Mouse (Mus musculus) liver, embryonic 14.5 days (tissue): Measurements from ENCODE around the gene Rubcn. TPM values are rescaled to one million over a fixed set of nuclear protein-coding genes. Genes with fewer than 3 reads are reported as not detected.
"Not testable (repeated sequence)": the region's sequence is repeated elsewhere in the genome, so short reads cannot be mapped to it uniquely, and the experiment has no call there.

Source experiments
- ATAC-seq: fragments of 200-750 bp; cut with Nextera tagmentation; 2 replicates; pipeline ENCODE4 v1.8.0; 2017; ENCODE audit warnings: moderate number of reproducible peaks, mild to moderate bottlenecking, moderate library complexity; ENCODE audit not compliant: insufficient read depth
- DNase-seq, 3 experiments: peaks; one replicate each; pipeline ENCODE4 v3.0.0-alpha.2; 2012 to 2013; ENCODE audit warnings: low read depth in 3 of 3, low spot score in 3 of 3
- H3K27ac ChIP-seq: fragments of 300-500 bp; sonication (generic); 2 replicates; pipeline ENCODE4 v1.5.1; 2014; ENCODE audit warnings: moderate library complexity, mild to moderate bottlenecking, control low read depth, inconsistent platforms
- H3K27me3 ChIP-seq: fragments of 300-500 bp; sonication (generic); 2 replicates; pipeline ENCODE4 v1.6.1; 2014; ENCODE audit warnings: mild to moderate bottlenecking, low read length, moderate library complexity; ENCODE audit not compliant: control insufficient read depth, insufficient read depth
- H3K36me3 ChIP-seq: fragments of 300-500 bp; sonication (generic); replicated peaks from 2 replicates; pipeline ENCODE4 v1.6.1; 2014; ENCODE audit warnings: low read depth; ENCODE audit not compliant: control insufficient read depth, insufficient read depth
- H3K4me1 ChIP-seq, 2 experiments: fragments of 200-500 bp in 1 of 2; fragments of 300-500 bp in 1 of 2; sonication (generic) in 1 of 2; replicated peaks; 2 replicates each; pipeline ENCODE4 v1.6.1; 2012 to 2014; ENCODE audit warnings: antibody characterized with exemption in 1 of 2, inconsistent platforms in 1 of 2, low read length in 1 of 2; ENCODE audit not compliant: control insufficient read depth in 2 of 2, insufficient read depth in 2 of 2
- H3K4me2 ChIP-seq: fragments of 300-500 bp; sonication (generic); 2 replicates; pipeline ENCODE4 v1.6.1; 2014; ENCODE audit warnings: low read depth, mild to moderate bottlenecking, control low read depth, moderate library complexity
- H3K4me3 ChIP-seq, 2 experiments: fragments of 200-500 bp in 1 of 2; fragments of 300-500 bp in 1 of 2; sonication (generic) in 1 of 2; 2 replicates each; pipeline ENCODE4 v1.5.1; 2012 to 2014; ENCODE audit warnings: low read depth in 2 of 2, low read length in 2 of 2, mild to moderate bottlenecking in 2 of 2, control low read depth in 1 of 2, inconsistent platforms in 1 of 2, moderate library complexity in 1 of 2; ENCODE audit not compliant: insufficient read depth in 1 of 2
- H3K9ac ChIP-seq: fragments of 300-500 bp; sonication (generic); replicated peaks from 2 replicates; pipeline ENCODE4 v1.6.1; 2014; ENCODE audit warnings: mild to moderate bottlenecking, control low read depth, moderate library complexity
- H3K9me3 ChIP-seq: fragments of 300-500 bp; sonication (generic); 2 replicates; pipeline ENCODE4 v1.6.1; 2016; ENCODE audit warnings: low read length, mixed read lengths; ENCODE audit not compliant: control insufficient read depth
- CTCF ChIP-seq: IDR thresholded peaks from 2 replicates; pipeline ENCODE4 v1.5.1; 2016; ENCODE audit warnings: antibody characterized with exemption, low read depth, control low read depth
- EP300 ChIP-seq: IDR thresholded peaks from 2 replicates; pipeline ENCODE4 v1.6.1; 2016; ENCODE audit warnings: antibody characterized with exemption, low read depth
- WGBS: fragments of 180-500 bp; shearing (Covaris S2); extraction: QIAGEN DNeasy Blood & Tissue Kit; methylation state at CpG from one replicate; pipeline ENCODE4 v1.1.7; 2014; ENCODE audit not compliant: insufficient replicate concordance; 5-methylcytosine and 5-hydroxymethylcytosine counted together
- polyA plus RNA-seq, 2 experiments: library from polyadenylated mRNA; depleted of rRNA in 1 of 2; stranded (reverse) in 1 of 2; unstranded in 1 of 2; fragments of >200 nt; fragmentation: Nextera tagmentation in 1 of 2; extraction: Ambion mirVana in 1 of 2; gene quantifications; 2 replicates each; pipeline versions ENCODE4 v1.2.1 to v1.2.3; 2012 to 2014

Gene Rubcn
- polyA plus RNA-seq, 2 experiments: 3.1 to 3.9 TPM

DNA sequence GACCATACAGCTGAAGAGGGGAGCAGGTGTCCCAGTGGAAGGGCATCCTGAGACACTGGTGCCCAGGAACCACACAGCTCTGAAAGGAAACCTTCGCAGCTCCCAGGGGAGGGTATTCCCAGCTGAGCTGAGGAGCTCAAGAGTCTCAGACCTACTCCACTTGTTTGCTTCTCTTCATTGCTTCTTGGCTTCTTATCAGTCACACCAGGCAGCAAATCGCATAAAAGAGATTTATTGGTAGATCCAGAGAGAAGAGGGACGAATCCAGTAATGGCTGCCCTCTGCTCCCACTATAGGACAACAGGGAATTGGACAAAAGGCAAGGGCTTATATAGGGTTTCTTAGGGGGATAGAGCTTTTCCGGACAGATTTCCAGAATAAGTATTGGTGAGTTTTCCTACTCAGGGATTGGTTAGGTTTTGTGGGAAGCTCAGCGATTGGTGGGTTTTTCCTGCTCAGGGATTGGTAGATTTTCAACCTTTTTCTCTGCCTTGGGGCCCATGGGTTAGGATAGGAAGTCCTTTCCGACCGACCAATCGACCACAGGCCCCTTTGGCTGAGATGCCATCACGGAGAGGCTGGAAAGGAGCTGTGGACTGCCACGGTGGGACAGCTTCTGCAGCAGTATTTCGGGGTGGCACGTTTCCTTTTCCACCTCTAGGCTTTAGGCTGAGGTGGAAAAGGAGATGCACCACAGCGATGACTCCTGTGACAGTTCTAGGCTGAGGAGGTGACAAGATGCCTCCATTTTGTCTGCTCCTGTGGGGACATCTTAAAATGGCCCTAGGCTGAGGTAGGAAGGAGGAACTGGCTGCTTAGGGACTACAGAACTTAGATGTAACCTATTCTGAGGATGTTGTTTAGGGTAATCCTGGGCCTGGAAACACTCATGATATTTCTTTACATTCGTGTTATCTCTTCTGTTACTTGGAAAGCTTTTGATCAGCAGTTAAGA, 1.7 kb upstream of the Rubcn start:
- H3K9ac ChIP-seq: no peak overlapping the region
- TF ChIP-seq CTCF (no peak), EP300 (no peak)
- H3K27ac ChIP-seq: no peak overlapping the region
- H3K9me3 ChIP-seq: no peaks in the 10 kb centered on the region
- peak overlapping the region; percentile 89 for H3K4me2 ChIP-seq
- no peaks in the 10 kb centered on the region for H3K27me3 ChIP-seq
- WGBS: 67% methylated on average over 14 of the region's 14 CpGs
- ATAC-seq (no peak), DNase-seq (no peak)
- H3K36me3 ChIP-seq: no peaks in the 10 kb centered on the region
- peak overlapping the region in 1 of 2 experiments; percentile 78; a peak in 2 of 4 replicates for H3K4me3 ChIP-seq
- peaks cover 8 to 12% of the 10 kb centered on the region in 2 experiments for H3K4me1 ChIP-seq

DNA sequence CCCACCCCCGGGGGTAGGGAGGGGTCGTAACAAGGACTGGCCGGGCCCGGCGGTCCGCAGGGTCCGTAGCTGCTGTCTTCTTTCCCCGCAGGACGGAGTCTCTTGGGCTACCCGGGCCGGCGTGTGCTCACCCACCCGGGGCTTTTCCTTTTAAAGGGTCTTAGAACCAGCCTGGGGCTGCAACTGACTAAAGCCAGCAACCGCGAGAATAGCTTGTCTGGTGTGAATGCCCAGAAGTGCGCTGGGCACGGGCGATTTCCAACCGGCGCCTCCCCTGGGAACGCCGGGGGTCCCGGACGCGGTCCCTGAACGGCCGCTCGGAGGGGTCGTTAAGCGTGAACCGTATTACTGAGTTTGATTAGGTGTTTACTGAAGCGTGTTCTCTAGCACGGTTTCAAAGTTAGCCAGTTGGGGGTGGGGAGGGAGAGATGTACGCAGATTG, 612 bp upstream of the Rubcn start:
- ATAC-seq (peak; percentile 7; the same call in 1 of the 2 replicates), DNase-seq (no peak)
- H3K27ac ChIP-seq: no peak overlapping the region
- H3K9ac ChIP-seq: peak overlapping the region; percentile 71
- no peaks in the 10 kb centered on the region for H3K27me3 ChIP-seq
- TF ChIP-seq EP300: no peak
- H3K4me1 ChIP-seq: peaks cover 8 to 12% of the 10 kb centered on the region in 2 experiments
- H3K36me3 ChIP-seq: no peaks in the 10 kb centered on the region
- peak overlapping the region; percentile 89 for H3K4me2 ChIP-seq
- H3K4me3 ChIP-seq: peak overlapping the region; percentile 62 to 78
- H3K9me3 ChIP-seq: no peaks in the 10 kb centered on the region
- WGBS: under 1% methylated on average over 34 of the region's 34 CpGs

DNA sequence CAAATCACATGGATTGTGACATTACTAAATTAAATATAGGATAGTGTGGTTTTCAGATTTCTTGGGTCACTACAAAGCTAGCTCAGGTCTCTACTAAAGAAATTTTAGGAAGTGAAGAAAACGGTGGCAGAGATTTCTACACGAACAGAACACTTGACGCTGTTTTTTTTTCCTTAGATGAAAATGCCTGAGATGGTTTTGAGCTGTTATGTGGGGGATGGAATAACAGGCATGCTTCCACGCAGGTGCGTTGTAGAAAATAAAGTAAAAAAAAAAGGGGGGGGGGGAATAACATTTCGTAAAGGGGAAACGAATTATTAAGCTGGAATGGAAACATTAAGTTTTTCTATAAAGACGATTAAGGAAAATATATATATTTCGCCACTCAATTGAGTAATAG, 735 bp downstream of the Rubcn start:
- DNase-seq (no peak), ATAC-seq (no peak)
- Histone ChIP-seq H3K36me3 (no peaks in the 10 kb centered on the region), H3K27me3 (no peaks in the 10 kb centered on the region), H3K9me3 (no peaks in the 10 kb centered on the region), H3K9ac (no peak overlapping the region; the same call in 1 of the 2 replicates), H3K4me2 (peak overlapping the region; percentile 89), H3K4me1 (peaks cover 8 to 12% of the 10 kb centered on the region in 2 experiments), H3K4me3 (peak overlapping the region; percentile 62 to 78; a peak in 3 of 4 replicates), H3K27ac (no peak overlapping the region)
- 24% methylated on average over 9 of the region's 9 CpGs for WGBS
- TF ChIP-seq EP300 (no peak), CTCF (no peak)

DNA sequence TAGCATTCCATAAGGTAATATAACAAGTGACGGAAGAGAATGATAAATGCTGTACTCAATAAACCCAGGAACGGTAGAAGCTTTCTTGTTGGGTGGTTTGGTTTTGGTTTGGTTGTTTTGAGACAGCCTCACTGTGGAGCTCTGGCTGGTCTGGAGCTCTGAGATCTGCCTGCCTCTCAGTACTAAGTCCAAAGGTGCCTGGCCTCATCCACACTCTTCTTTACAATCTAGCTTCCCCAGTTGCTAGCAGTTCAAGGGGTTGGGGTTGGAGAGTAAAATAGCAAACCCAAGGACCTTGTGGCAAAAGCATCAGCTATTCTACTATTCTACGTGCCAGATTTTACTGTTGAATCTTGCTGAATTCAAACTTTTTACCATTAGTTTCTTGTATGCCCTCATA, 1.7 kb downstream of the Rubcn start:
- H3K36me3 ChIP-seq: no peaks in the 10 kb centered on the region
- no peak overlapping the region for H3K27ac ChIP-seq
- no peak overlapping the region for H3K9ac ChIP-seq
- no peak for TF ChIP-seq EP300
- TF ChIP-seq CTCF: no peak
- ATAC-seq (no peak), DNase-seq (no peak)
- H3K9me3 ChIP-seq: no peaks in the 10 kb centered on the region
- H3K27me3 ChIP-seq: no peaks in the 10 kb centered on the region
- peaks cover 8 to 12% of the 10 kb centered on the region in 2 experiments for H3K4me1 ChIP-seq
- H3K4me3 ChIP-seq: no peak overlapping the region
- peak overlapping the region; percentile 89; the same call in 1 of the 2 replicates for H3K4me2 ChIP-seq
- WGBS: 70% methylated on average over 3 of the region's 3 CpGs

DNA sequence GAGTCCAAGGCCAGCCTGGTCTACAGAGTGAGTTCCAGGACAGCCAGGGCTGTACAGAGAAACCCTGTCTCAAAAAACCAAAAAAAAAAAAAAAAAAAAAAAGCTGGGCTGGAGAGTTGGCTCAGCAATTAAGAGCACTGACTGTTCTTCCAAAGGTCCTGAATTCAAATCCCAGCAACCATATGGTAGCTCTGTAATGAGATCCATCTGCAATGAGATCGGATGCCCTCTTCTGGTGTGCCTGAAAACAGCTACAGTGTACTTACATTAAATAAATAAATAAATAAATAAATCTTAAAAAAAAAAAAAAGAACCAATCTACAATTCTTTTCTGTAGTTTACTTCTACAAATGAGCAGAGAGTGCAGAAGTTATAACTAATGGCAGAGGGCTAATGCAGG, 2.3 kb downstream of the Rubcn start:
- WGBS: 37% methylated on average over 1 of the region's 1 CpGs
- DNase-seq, H3K4me2 ChIP-seq: not testable (repeated sequence)

More for the DNA sequence above, 2.3 kb downstream of the Rubcn start:
- not testable (repeated sequence) for H3K36me3 ChIP-seq, H3K27ac ChIP-seq, H3K9ac ChIP-seq, H3K4me3 ChIP-seq, H3K27me3 ChIP-seq, H3K9me3 ChIP-seq, ATAC-seq
- H3K4me1 ChIP-seq: peaks cover 8 to 12% of the 10 kb centered on the region in 2 experiments
